Mouse (Mus musculus): Measurements from ENCODE around the gene Arhgap24.

DNA sequence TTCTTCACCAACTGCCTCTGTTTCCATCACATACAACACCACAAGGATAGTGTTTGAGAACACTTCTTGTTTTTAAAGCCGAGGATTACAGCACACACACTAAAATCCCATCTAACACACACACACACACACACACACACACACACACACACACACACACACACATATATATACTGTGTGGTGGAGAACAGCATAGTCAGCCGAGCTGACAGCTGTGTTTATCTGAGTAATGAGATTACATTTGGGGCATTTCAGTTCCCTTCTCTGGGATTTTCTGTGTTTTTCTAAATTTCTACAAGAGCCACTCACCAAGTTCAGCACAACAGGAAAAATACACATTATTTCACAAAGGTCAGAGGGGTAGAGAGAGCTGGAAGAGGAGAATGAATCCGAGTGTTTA is 96.5 kb downstream of the Arhgap24 start:
- TF ChIP-seq CTCF (IDR thresholded peaks at IDR 0.05; ENCODE audit: borderline replicate concordance, extremely low read depth, insufficient read depth, insufficient read length) (no peak), POLR2A (IDR thresholded peaks at IDR 0.05; ENCODE audit: borderline replicate concordance, extremely low read depth, insufficient read depth, insufficient read length, poor library complexity, severe bottlenecking) (no peak)
